Mouse (Mus musculus) monocyte, adult 5-6 weeks (primary cell): Measurements from ENCODE around the gene Tiparp. TPM values are rescaled to one million over a fixed set of nuclear protein-coding genes. Genes with fewer than 3 reads are reported as not detected.

Experiments
- ATAC-seq: fragments of 153-309, 156-312 bp; replicated peaks from 2 replicates; pipeline ENCODE4 v1.8.0; 2017; ENCODE audit warnings: mild to moderate bottlenecking; ENCODE audit not compliant: low TSS enrichment, insufficient number of reproducible peaks, severe bottlenecking, poor library complexity, low FRiP score
- total RNA-seq: library from RNA; stranded (forward); fragments of 200-1000, 200-491, 200-594 nt; gene quantifications from 3 replicates; pipeline ENCODE4 v1.2.3, GENCODE M21; 2017

Gene Tiparp
- total RNA-seq, 1 experiment from 2014 or later, result 72.4 TPM

DNA sequence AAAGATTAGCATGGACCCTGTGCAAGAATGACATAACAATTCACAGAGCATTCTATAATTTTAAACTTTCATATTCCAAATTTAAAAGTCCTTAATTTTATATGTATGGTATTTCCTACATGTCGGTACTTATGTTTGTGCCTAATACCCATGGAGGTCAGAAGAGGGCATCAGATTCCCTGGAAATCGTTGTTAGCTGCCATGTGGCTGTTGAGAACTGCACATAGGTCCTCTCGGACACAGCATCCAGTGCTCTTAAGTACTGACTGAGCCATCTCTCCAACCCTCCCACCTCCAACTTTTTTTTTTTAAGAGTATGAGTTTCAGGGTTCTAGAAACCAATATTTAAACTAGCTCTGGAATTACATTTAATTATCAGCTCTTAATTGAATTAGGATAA, 2.5 kb upstream of the Tiparp start:
- no peak for ATAC-seq

DNA sequence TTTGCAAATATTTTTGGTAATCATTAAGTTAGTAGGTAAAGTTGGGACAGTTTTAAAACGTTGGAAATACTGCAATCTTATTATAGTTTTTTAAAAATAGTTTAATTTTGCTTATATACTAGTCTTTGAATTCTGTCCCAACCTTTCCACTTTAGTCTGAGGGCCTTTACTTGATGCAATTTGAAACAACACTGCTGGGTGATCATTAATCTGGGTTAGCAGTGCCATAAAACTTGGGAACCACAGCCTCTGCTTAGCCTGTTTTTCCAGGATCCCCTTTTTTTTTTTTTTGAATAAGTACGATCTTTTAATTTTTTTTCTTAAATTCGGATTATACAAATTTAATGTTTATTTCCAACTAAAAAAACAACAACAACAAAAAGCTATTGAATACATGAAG, 1.0 kb upstream of the Tiparp start:
- no peak for ATAC-seq

DNA sequence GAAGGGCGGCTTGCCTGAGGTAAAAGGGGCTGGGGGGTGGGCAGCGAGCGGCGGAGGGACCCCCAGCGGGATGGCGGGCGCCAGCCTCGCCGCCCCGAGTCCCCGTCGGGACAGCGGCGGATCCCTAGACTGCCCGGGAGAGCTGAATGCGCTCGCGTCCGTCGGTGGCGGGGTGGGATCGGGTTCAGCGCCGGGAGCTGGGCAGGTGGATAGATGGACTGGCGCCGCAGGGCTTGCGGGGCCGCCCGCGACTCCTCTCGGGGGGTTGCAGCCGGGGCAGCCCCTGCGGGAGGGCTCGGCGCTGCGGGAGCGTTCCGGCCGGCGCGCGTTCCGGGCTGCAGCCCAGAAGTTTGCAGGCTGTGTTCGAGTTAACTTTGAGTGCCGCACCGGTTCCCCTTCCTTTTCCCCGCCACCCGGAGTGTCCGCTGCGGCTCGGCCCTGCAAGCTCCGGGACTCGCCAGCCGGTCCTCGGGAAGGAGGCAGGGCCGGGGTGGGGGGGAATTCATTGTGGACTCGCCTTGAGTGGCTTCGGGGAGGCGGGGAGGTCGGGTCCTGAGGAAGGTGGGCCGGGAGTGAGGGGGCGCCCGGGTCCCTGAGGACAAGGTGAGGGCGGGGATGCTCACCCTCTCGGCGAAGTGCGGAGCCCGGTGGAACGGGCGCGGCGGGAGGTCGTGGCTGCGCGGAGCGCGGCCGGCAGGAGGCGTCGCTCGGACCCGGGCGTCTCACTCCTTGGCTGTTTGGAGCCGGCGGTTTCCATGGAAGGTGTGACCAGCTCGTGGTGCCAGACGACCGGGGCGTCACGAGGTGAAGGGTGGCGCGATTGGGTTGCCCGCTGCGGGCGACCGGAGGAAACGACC, 632 bp downstream of the Tiparp start:
- ATAC-seq, result peak; percentile 58

DNA sequence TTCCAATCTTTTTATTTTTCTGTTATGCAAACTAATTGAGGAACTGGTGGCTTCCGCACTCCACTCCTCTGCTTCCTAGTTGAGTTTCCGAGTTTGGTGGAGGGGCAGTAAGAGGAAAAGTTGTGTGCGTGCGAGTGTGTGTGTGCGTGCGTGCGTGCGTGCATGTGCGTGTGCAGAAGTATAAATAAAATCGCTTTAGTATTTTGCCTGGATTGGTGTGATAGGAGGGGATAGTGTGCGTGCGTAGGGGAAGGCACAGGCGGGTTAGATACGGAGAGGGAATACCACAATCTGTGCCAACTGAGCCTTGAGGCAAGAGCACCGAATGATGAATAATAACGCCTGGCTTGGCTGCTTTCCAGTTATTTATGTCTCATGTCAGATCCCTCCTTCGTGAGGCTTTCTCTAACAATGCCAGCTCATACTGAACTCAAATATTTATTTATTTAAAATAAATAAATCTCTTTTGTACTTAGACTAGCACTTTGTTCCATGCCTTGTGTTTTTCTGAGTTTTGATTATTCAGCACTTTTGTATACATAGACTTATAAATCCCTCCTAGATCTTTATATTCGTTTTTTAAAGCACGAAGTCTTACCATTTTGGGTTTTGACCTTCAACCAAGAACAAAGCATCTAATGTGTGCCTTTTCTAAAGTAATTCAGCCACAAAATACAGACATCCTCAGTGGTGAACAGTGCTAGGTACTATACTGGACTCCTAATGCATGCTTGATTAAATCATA, 1.4 kb downstream of the Tiparp start:
- 0 out of 2 replicates have a peak, but pooled peaks have one; percentile 0 for ATAC-seq

DNA sequence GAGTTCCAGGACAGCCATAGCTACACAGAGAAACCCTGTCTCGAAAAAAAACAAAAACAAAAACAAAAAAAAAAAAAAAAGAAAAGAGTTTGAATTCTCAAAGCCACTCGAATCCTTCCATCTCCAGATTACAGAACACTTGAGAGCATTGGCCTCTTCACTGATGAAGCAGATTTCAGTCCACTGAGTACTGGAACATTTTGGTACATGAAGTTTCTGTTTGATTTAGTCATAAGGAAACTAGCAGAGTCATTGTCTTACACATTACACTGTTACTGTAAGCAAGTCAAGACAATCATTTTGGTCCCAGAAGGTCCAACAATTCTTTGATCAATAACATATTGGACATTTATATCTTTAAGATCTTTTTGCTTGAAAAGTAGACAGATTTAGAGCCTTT, 4.8 kb downstream of the Tiparp start:
- no peak for ATAC-seq

DNA sequence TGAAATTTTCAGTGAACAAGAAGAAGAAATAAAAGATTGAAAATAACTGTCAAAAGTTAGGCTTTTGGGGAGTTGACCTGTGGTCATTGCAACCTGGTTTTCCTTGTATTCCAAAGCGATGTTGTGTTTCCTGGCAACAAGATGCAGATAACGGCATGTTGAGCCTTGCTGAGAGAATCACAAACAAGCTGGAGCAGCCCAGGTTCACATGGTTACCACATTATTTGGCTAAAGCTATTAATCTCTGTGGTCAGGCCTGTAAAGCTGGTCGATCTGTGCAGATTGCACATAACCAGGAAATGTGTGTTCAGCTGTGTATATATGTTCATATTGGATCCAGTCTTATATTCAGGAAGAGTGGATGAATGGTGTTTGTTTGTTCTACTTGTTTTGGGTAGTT, 5.4 kb downstream of the Tiparp start:
- no peak for ATAC-seq

DNA sequence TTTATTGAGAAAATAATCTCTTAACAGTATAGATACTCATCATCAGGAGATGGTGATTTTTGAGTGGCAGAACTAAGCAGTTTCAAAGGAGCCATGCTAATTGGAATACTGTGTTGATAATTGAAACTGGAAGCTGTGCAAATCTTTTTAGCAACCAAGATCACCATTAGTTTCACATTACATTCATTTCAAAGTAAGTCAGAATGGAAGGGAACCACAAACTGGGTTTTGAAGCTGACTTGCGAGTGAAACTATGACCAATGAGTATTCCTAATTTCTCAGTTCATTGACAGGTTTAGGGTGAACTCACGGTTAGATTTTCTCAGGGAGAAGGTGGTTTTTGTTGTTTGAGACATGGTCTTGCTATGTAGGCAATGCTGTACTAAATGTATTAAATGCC, 6.3 kb downstream of the Tiparp start:
- no peak for ATAC-seq

DNA sequence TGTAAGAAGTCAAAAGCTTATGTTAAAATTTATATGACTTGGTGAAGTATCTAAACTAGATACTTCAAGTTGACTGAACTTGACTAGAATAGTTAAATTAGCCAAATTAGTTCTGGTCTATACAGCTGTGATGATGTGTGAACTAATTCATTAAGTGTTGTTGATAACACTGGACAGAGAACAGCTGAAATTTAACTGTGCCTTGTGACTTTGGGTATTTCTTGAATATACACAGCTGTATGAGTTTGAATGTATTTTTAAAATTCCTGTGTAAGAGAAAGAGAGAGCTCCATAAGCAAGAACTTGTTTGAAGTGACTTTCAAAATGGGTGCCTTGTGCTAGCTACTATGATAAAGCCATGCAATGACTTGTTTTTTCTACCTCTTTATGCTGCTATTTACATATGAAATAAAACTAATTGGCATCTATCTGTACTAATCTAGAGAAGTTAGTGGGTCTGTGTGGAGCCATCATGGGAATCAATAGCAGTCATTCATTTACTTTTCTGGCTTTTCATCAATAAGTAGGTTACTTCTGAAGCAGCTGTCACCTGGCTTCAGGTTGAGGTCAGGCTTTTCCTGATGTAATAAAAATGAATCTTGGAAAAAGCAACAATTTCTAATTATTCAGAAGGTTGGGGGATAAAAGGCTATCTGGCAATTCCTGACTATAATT, 7.0 kb downstream of the Tiparp start:
- ATAC-seq, result no peak

DNA sequence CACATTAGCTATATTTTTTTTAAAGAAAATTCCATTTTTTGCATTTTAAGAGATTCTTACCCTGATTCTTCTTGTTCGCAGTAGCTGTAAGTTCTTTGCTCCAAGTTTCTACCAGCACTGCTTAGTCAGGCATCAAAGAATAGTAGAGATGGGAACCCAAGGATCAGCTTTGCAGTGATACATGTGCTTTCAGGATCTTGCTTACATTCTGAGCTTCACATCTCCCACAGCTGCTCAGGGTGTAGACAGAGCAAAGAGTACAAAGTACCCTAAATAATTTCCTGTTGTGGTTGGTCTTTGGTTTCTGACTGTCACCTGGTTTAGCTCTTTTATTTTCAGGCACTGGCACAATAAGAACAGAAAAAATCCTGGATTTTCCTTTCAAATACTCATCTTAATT, 9.1 kb downstream of the Tiparp start:
- no peak for ATAC-seq

DNA sequence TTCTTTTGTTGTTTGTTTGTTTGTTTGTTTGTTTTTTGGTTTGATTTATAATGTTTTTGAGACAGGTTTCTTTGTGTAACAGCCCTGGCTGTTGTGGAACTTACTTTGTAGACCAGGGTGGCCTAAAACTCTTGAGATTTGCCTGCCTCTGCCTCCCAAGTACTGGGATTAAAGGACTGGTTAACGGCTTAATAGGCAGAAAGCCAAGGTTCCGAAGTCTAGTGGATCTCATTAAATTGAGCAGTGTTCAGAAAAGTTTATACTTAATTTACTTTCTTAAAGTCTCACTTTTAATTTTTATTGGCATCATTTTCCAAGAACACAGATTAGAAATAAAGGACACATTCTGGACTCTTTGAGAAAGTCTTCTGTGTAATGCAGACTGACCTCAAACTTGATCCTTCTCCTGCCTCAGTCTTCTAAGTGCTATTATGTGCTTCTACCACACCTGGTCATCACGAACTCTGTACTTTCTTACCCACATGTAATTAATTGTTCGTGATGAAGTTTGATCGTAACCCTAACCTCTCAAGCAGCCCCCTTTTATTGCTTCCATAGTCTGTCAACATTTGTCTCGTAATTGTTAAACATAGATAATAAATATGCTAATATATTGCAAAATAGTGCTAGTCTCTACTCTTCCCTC, 12.8 kb downstream of the Tiparp start:
- ATAC-seq, result no peak

DNA sequence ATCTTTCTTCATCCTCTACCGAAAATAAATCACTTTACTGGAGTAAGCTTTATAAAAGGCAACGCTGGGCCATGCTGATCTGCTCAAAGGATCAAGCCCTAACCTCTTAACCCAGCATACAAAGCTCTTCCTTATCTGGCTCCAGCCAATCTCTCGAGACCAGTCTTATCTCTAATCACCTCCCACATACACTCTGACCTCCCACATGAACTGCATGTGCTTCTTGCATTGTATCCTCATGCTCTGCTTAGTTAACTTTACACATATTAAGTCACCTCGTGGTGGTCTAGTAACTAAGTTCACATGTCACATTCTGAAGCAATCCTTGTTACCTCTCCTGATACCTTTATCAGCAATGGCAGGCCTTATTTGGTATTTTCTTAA, 13.3 kb downstream of the Tiparp start:
- ATAC-seq, result no peak

DNA sequence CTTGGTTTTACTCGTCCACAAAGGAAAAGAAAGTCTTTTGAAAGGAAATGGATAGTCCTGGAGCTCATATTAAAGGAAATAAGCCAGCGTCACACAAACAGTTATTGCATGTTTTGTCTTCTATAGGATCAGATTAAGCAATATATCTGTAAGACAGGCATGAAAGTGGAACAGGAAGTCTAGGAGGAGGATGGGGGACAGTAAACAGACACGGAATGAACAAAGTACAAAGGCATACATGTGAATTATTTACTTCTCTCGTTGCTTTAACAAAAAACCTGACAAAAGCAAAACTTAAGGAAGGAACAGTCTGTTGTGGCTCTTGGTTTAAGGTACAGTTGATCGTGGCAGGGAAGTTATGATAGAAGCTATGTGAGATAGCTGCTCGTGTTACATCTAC, 21.6 kb downstream of the Tiparp start:
- ATAC-seq, result no peak

DNA sequence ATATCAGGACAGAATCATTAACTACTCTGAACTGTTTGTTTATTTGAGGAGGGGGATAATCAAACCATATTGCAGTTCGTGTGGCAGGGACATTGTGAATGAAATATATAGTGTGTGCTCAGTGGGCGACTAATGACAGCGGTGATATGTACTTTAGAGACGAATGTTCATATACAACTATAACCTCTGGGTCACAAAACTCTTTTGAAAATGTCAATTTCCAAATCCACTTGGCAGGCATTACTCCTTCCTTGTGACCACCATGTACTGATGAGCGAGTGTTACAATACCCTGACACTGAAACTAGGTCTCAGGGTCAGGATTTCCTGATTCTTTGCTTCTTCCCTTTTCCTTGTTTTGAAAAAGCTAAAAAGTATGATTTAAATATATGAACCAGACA, 22.9 kb downstream of the Tiparp start:
- ATAC-seq, result no peak

DNA sequence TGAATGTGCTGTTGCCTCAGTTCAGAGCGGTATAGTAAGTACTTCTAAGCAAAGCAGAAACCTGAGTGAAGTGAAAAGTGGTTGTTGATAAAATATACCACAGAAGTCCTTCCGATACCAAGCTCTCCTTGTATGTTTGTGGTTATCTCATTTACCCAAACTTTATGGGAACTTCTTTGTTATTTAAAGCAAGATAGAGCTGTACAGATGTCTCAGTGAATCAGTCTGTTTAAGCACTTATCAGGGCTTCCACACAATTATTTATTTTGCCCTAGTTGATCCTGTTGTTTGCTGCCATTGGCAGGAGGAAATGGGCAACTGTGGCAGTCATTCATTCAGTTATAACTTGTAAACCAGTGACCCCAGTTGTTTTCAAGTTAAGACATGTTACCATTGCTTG, 26.4 kb downstream of the Tiparp start:
- ATAC-seq, result no peak

DNA sequence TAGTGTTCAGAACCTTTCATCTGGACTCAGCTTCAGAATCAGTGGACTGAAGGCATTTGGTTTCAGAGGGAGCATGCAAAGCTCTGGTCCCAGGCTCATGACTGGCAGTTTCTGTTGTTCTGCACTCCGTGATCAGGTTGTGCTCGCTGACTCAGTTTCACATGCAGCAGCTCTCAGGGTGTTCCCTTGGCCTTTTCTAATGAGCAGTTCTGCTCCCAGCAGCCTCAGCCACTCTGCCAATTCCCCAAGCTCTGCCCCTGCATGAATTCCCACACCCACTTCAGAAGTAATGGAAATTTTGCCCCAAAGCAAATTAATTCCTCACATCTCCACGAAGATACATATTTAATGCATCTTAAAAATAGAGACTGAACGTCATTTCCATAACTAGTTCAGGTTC, 30.5 kb downstream of the Tiparp start:
- no peak for ATAC-seq

DNA sequence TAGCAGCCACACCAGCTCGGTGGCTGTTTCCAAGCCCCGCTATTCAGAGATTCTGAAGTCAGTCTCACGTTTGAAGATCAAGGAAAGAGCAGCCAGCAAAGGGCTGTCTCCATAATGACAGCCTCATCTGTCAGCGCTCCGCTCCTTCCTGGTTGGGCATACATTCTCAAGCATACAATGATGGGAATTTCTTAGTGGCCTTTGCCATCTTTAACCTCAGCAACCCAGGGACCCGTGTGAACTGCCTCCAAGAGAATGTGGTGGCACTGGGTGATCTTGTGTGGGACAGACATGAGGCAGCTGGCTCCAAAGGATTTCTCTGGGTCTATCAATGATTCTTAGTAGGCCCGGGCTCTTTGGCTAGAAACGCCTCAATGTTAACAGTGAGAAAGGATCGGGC, 34.0 kb downstream of the Tiparp start:
- no peak for ATAC-seq

DNA sequence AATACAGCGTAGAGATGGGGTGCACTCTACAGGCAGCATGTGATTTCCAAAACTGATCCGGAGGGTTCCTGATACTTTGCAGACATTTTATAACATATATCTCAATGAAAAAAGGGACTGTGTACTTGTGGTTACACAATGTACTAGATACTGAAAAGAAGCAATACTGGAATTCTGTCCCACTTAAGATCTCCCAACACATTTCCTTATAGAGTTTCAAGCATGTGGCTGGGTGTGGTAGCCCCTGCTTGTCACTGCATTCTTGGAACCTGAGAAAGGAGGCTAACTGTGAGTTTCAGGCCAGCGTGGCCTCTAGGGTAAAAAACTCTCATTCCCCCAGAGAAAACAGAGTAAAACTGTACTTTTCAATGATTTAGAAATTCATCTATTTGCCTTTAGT, 34.5 kb downstream of the Tiparp start:
- no peak for ATAC-seq

DNA sequence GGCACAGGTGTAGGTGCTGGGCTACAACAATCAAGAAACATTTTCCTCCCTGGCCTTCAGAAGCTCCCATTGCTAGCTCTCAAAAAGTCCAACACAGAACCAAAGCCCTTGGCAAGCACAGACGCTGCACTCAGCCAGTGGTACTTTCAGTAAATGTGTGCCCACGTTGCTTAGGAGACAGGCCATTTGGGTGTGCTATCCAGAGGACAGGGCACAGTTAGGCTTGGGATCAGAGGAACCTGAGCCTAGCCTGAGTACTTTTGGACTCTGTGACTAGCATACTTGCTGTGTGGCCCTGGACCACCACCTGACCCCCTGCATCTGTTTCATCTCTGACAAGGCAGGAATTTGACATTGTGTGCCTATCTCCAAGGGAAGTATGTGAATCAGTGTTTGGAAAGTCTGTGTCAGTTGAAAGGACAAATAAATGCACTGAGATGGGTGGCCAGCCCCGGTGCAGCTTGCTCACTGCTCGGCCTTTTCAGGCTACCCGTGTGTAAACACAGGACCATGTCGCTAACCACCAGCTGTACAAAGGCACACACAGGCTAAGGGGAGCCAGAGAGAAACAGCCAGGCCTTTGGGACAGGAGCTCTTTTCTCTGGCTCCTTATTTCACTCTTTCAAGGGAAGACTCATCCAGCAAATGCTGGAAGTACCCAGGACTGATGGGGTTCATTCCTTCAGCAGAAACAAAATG, 35.9 kb downstream of the Tiparp start:
- ATAC-seq, result no peak
